Mouse (Mus musculus) CD4-positive naive resting alpha-beta T cell, adult 76 days (primary cell): Measurements from ENCODE around the gene Atxn7l3b. TPM values are rescaled to one million over a fixed set of nuclear protein-coding genes. Genes with fewer than 3 reads are reported as not detected.

ENCODE experiments used
- total RNA-seq: library from RNA; stranded (reverse); gene quantifications from one replicate; pipeline ENCODE4 v1.2.4, GENCODE M21; 2023

The Atxn7l3b gene
- total RNA-seq: 63.0 TPM

DNA sequence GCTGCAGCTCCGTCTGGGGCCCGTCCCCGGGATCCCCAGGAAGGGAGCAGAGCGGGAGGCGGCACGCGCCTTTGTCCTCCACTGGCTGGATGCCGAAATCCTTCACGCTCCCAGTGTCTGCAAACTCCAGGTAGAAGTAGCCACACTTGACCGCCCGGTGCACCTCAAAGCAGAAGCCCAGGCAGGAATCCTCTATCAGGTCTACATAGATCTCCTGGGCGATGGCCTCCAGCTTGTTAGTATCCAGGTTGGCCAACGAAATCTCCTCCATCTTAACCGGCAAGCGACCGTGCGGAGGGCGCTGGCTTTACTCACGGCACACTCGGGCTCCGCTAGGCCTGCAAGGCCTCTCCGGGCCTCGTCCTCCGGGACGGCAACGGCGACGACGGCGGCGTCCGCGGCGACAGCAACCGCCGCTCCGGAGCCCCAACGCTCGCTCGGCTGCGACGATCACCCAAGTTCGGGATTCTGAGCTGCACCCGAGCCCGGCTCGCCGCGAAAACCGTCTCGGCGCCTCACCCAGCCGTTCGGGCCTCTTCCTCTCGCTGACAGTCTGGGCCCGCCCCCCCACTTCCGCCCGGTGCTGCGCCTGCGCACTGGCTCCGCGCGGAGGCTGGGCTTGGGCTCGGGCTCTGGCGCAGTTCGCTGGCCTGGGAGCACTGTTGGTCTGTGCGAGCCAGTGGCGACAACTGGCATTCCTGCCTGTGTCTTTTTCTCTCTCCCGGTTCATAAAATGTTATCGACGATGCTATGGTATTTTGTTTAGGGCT, at the start of gene Atxn7l3b:
Gene Atxn7l3b (minus strand): TSS at position 550 of the 770 bp plus-strand sequence.

